Mouse (Mus musculus): ENCODE results near the gene Snap23.
"Not testable (repeated sequence)": the region's sequence is repeated elsewhere in the genome, so short reads cannot be mapped to it uniquely, and the experiment has no call there.

The Snap23 gene

GRCm38 (mm10) chr2:120566886-120567797, at the start of gene Snap23:
Gene Snap23, plus strand, starts transcription at chr2:120567671.
- DNase-seq, result peak; percentile 97

GRCm38 (mm10) chr2:120518547-120519210, 48.8 kb upstream of the Snap23 start:
- DNase-seq, result no peak

GRCm38 (mm10) chr2:120526771-120527170, 40.7 kb upstream of the Snap23 start:
- DNase-seq, result no peak

GRCm38 (mm10) chr2:120529531-120529930, 37.9 kb upstream of the Snap23 start:
- peak; percentile 1 for DNase-seq

- DNase-seq, result no peak
Observed at GRCm38 (mm10) chr2:120531223-120531622, 36.2 kb upstream of the Snap23 start.

GRCm38 (mm10) chr2:120539333-120539732, 28.1 kb upstream of the Snap23 start:
- DNase-seq, result peak; percentile 1

- peak; percentile 81 for DNase-seq
Observed at GRCm38 (mm10) chr2:120539778-120540208, 27.7 kb upstream of the Snap23 start.

GRCm38 (mm10) chr2:120544732-120545131, 22.7 kb upstream of the Snap23 start:
- no peak for DNase-seq

GRCm38 (mm10) chr2:120556868-120557267, 10.6 kb upstream of the Snap23 start:
- DNase-seq, result no peak

GRCm38 (mm10) chr2:120558813-120559212, 8.7 kb upstream of the Snap23 start:
- DNase-seq, result no peak

- no peak for DNase-seq
Observed at GRCm38 (mm10) chr2:120561524-120561923, 5.9 kb upstream of the Snap23 start.

GRCm38 (mm10) chr2:120562859-120563234, 4.6 kb upstream of the Snap23 start:
- DNase-seq, result no peak

- peak; percentile 94 for DNase-seq
Observed at GRCm38 (mm10) chr2:120563235-120563990, 4.1 kb upstream of the Snap23 start, which contains the start of gene Zfp106. Gene Zfp106, minus strand, starts transcription at chr2:120563843.

- not testable (repeated sequence) for DNase-seq
Observed at GRCm38 (mm10) chr2:120564548-120565188, 2.8 kb upstream of the Snap23 start.

GRCm38 (mm10) chr2:120565363-120565762, 2.1 kb upstream of the Snap23 start:
- no peak for DNase-seq

- no peak for DNase-seq
Observed at GRCm38 (mm10) chr2:120567798-120568320, 388 bp downstream of the Snap23 start.

GRCm38 (mm10) chr2:120571081-120571480, 3.6 kb downstream of the Snap23 start:
- DNase-seq, result no peak

- not testable (repeated sequence) for DNase-seq
Observed at GRCm38 (mm10) chr2:120572161-120572560, 4.7 kb downstream of the Snap23 start.

GRCm38 (mm10) chr2:120575121-120575520, 7.7 kb downstream of the Snap23 start:
- DNase-seq, result no peak

GRCm38 (mm10) chr2:120575978-120576377, 8.5 kb downstream of the Snap23 start:
- DNase-seq, result no peak

- no peak for DNase-seq
Observed at GRCm38 (mm10) chr2:120577799-120578198, 10.3 kb downstream of the Snap23 start.

- DNase-seq, result no peak
Observed at GRCm38 (mm10) chr2:120578286-120578685, 10.8 kb downstream of the Snap23 start.
